Mouse (Mus musculus): ENCODE results near the gene Tmem201.

GRCm38 (mm10) chr4:149730827-149731226, 7.0 kb downstream of the Tmem201 start:
- TF ChIP-seq CTCF (IDR thresholded peaks at IDR 0.05; ENCODE audit: control insufficient read depth, insufficient read depth, insufficient replicate concordance, low read depth, low read length) (no peak), POLR2A (IDR thresholded peaks at IDR 0.05; ENCODE audit: control insufficient read depth, low read depth, low read length) (no peak)
